Mouse (Mus musculus) bone marrow macrophage, adult 2 months (primary cell): ENCODE results near the gene Kif27. TPM values are rescaled to one million over a fixed set of nuclear protein-coding genes. Genes with fewer than 3 reads are reported as not detected.

Experiments
- H3K27ac ChIP-seq: 2 replicates; pipeline ENCODE4 v1.5.1; 2012; ENCODE audit warnings: low read depth, low read length; ENCODE audit not compliant: insufficient read depth
- H3K4me1 ChIP-seq: 2 replicates; pipeline ENCODE4 v1.6.1; 2012; ENCODE audit warnings: low read length; ENCODE audit not compliant: control insufficient read depth, insufficient read depth
- H3K4me3 ChIP-seq: 2 replicates; pipeline ENCODE4 v1.5.1; 2012; ENCODE audit warnings: mild to moderate bottlenecking, low read length, moderate library complexity; ENCODE audit not compliant: insufficient read depth
- CTCF ChIP-seq: IDR thresholded peaks from 2 replicates; pipeline ENCODE4 v1.5.1; 2012; ENCODE audit warnings: low read depth, mild to moderate bottlenecking, low read length, moderate library complexity
- POLR2A ChIP-seq: IDR thresholded peaks from 2 replicates; pipeline ENCODE4 v1.6.1; 2012; ENCODE audit warnings: mild to moderate bottlenecking, low read depth, low read length, borderline replicate concordance
- polyA plus RNA-seq: library from polyadenylated mRNA; stranded (reverse); fragments of >200 nt; gene quantifications from 2 replicates; pipeline ENCODE4 v1.2.4, GENCODE M21; 2012; ENCODE audit not compliant: missing spikeins, insufficient read depth, insufficient read length

The Kif27 gene
- polyA plus RNA-seq, 1 experiment, result not detected

DNA sequence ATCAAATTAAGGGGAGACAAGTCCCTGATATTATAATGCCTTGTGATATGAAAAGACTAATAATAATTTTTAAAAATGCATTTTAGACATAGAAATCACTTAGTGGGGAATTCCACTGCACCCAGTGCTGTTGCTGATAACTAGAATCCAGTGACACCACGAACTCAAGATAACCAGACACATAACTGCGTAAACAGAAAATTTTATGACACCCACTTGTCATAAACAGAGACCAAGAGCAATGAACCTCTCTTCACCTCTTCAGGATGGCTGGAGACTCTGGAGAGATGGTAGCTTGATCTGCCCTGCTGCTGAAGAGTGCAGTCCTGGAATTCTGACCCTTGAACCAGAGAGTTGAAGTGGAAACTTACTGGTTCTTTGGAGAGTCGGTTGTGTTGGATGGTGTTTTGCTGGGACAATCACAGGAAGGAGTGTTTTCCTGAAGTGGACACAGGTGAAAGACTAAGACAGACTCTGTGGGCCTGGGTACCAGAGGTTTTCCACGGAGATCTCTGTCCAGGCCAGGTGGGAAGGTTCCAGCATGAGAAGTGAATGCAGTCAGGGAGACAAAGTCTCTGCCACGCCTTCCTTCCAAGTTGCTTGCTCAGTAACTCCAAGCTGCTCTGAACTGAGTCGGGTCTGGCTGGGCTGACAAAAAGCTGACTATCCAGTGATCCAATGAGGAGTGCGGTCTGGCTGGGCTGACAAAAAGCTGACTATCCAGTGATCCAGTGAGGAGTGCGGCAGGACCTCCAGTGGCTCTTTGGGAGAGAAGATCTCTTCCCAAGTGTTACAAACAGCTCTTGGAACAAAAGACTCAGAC lies 5.6 kb upstream of the Kif27 start:
- H3K4me1 ChIP-seq, result peaks cover 9% of the 10 kb centered on the region
- no peak overlapping the region for H3K27ac ChIP-seq
- H3K4me3 ChIP-seq, result no peak overlapping the region
- TF ChIP-seq POLR2A, result no peak
- TF ChIP-seq CTCF, result no peak

GRCm38 (mm10) chr13:58359304-58359653 lies 357 bp upstream of the Kif27 start:
- H3K27ac ChIP-seq, result no peak overlapping the region
- H3K4me3 ChIP-seq, result peak overlapping the region; percentile 49
- no peaks in the 10 kb centered on the region for H3K4me1 ChIP-seq
- TF ChIP-seq POLR2A (no peak), CTCF (no peak)

GRCm38 (mm10) chr13:58352996-58353395 lies 5.9 kb downstream of the Kif27 start:
- 0 out of 2 replicates have a peak, but pooled peaks cover 2% of the 10 kb centered on the region for H3K4me1 ChIP-seq
- no peak for TF ChIP-seq POLR2A
- H3K4me3 ChIP-seq, result no peak overlapping the region
- H3K27ac ChIP-seq, result no peak overlapping the region

DNA sequence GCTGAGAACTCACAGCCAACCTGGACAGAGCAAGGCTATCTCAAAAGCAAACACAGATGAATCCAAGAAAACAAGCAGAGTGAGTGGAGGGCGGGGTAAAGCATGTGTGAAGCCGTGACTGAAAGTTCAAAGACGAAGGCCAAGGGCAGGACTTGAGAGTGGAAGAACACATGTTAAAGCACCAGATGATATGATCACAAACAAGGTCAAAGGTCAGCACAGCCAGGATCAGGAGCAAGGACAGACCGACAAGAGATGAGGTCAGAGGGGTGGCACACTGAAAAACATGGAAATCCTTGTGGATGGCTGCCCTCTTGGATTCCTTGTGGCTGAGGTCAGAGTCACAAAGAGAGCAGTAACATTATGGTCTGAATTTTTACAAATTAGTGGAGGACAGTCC lies 8.3 kb downstream of the Kif27 start:
- Histone ChIP-seq H3K27ac (no peak overlapping the region), H3K4me3 (no peak overlapping the region), H3K4me1 (0 out of 2 replicates have a peak, but pooled peaks cover 2% of the 10 kb centered on the region)
- TF ChIP-seq POLR2A (no peak), CTCF (no peak)

- no peak for TF ChIP-seq POLR2A
- no peak for TF ChIP-seq CTCF
- no peak overlapping the region for H3K27ac ChIP-seq
- 0 out of 2 replicates have a peak, but pooled peaks cover 2% of the 10 kb centered on the region for H3K4me1 ChIP-seq
- no peak overlapping the region for H3K4me3 ChIP-seq
Observed at GRCm38 (mm10) chr13:58344505-58344904, 14.4 kb downstream of the Kif27 start.

GRCm38 (mm10) chr13:58337456-58337855 lies 21.5 kb downstream of the Kif27 start:
- no peak overlapping the region for H3K4me3 ChIP-seq
- no peak overlapping the region for H3K27ac ChIP-seq
- TF ChIP-seq CTCF (no peak), POLR2A (no peak)
- peaks cover 7% of the 10 kb centered on the region; the same call in 1 of the 2 replicates for H3K4me1 ChIP-seq

DNA sequence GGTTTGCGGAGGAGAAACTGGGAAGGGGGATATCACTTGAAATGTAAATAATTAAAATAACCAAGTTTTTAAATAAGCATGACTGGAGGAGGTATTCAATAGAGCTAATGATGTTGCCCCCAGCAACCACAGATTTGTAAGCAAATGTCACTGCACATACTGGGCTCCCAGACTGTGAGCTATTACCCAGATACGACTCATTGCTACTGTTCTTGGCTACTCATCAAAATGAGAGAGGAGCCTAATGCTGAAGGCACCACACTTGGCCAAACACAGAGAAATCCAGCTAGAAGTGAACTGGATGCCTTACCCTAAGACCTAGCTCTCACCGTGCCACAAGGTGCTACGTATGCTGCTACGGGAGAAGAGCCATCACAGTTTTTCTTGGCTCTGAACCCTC lies 24.8 kb downstream of the Kif27 start:
- no peak overlapping the region for H3K27ac ChIP-seq
- peaks cover 4% of the 10 kb centered on the region; the same call in 1 of the 2 replicates for H3K4me1 ChIP-seq
- H3K4me3 ChIP-seq, result no peak overlapping the region
- TF ChIP-seq POLR2A (no peak), CTCF (no peak)

- no peak overlapping the region for H3K4me3 ChIP-seq
- no peak for TF ChIP-seq CTCF
- no peak for TF ChIP-seq POLR2A
- H3K27ac ChIP-seq, result no peak overlapping the region
- peaks cover 5% of the 10 kb centered on the region for H3K4me1 ChIP-seq
Observed at GRCm38 (mm10) chr13:58317768-58318167, 41.2 kb downstream of the Kif27 start.

DNA sequence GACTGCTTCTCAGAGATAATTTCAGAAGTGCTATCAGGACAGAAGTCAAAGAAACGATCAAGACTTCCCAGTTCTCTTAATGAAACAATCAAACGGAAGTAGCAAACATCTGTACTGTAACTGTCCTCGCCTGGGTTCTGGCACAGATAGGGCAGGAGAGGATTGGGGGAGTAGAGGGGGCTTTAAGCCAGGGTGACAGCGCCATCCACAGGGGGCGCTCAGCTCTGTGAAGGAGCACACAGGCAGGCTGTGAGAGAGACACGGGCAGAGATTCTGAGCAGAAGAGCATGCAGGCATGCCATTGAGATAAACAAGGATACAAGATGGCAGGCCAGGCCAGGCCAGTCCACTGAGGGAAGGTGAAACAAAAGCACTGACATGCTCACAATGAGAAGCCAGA lies 43.9 kb downstream of the Kif27 start:
- Histone ChIP-seq H3K4me1 (peaks cover 5% of the 10 kb centered on the region), H3K4me3 (no peak overlapping the region), H3K27ac (no peak overlapping the region)
- TF ChIP-seq CTCF, result no peak
- TF ChIP-seq POLR2A, result no peak

GRCm38 (mm10) chr13:58313758-58314157 lies 45.2 kb downstream of the Kif27 start:
- Histone ChIP-seq H3K4me1 (no peaks in the 10 kb centered on the region), H3K4me3 (no peak overlapping the region), H3K27ac (no peak overlapping the region)
- TF ChIP-seq CTCF (no peak), POLR2A (no peak)

GRCm38 (mm10) chr13:58311351-58311750 lies 47.6 kb downstream of the Kif27 start:
- Histone ChIP-seq H3K27ac (no peak overlapping the region), H3K4me1 (no peaks in the 10 kb centered on the region), H3K4me3 (no peak overlapping the region)
- TF ChIP-seq POLR2A (no peak), CTCF (no peak)
